Mouse (Mus musculus) brain, embryonic 18.5 days (tissue): ENCODE data around the gene Kctd4.

Experiments used
- DNase-seq: peaks from one replicate; pipeline ENCODE4 v3.0.0-alpha.2; 2012; ENCODE audit warnings: low read depth, low spot score

Kctd4 gene

DNA sequence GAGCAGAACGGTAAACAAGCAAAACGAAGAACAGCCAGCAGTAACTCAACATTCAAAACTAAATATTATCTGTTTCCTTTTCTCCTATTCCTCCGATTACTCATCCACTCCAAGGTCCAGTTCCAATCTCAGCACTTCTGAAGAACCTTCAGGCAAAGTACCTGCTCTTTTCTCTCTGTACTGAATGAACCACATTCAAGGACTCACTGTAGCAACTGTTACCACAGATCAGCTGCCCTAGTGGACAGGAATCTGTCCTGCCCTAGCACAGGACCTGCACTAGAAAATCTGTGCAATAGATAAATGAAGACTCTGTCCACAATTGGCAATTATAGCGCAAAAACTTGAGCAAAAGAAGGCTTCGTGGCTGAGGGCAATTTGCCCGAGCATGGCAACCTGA lies 36.1 kb downstream of the Kctd4 start:
- DNase-seq = no peak

DNA sequence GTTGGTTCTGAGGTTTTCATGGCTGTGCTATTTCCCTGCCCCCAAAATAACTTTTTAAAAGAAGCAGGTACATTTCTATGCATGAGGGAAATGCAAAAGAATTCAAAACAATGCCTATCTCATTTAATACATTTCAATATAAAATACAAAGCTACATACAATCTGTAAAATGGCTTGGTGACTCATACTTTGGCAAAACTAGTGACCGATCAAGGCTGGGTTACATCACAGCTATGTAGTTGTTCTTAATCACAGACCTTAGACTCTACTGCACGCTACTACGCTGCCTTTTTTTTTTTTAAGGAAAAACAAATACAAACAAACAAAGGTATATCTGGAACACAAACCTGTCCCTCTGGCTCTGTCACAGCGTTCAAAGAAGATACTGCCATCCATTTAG lies 37.6 kb downstream of the Kctd4 start:
- DNase-seq = no peak

DNA sequence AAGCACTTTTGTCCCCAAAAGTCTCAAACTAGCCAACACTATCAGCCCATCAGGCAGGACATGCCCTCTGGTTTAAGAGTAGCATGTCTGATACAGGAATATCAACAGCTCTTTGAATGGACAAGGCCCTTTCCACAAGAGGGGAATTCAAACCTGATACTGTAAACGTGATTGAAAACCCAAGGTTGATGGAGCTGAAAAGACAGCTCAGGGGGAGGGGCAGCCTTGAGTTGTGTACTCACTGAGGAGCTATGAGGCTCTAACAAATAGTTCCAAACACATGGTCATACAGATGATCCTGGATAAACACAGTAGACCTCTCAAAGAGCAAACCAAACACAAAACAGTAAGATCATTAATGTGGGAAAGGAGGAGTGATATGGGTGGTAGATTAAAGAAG lies 43.3 kb downstream of the Kctd4 start:
- no peak for DNase-seq

- no peak for DNase-seq
Measured at GRCm38 (mm10) chr14:76001781-76002180, 47.0 kb downstream of the Kctd4 start.

DNA sequence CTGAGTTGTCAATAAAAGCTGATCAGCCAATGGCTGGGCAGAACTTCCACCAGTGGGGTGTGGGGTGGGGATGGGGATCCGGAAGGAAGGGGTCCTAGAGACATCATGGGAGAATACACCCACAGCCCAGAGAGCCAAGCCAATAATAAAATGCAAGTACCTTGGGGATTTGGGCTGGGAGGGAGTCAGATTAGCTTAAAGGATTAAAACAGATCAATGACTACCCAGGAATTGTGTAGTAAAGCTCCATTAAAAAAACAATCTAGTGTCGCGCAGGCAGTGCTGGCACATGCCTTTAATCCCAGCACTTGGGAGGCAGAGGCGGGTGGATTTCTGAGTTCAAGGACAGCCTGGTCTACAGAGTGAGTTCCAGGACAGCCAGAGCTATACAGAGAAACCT lies 50.2 kb downstream of the Kctd4 start:
- DNase-seq = no peak

DNA sequence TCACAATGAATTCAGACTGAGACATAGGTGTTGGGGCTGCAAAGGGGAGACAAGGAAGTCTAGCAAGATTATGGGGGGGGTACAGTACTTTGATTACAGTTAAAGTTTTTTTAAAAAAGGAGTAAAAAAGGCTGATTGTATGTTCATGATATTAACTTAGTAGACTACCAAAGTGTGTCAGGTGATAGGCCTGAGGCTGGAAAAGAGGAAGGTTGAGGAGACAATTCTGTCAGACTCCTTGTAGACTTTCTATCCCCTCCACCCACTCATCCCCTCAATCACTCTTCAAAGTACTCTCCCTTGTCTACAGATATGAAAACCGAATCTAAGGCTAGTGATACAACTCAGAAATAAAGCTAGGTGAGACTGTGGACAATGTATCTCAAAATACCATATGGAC lies 53.4 kb downstream of the Kctd4 start:
- no peak for DNase-seq

GRCm38 (mm10) chr14:76009185-76009584 lies 54.4 kb downstream of the Kctd4 start:
- DNase-seq = no peak

DNA sequence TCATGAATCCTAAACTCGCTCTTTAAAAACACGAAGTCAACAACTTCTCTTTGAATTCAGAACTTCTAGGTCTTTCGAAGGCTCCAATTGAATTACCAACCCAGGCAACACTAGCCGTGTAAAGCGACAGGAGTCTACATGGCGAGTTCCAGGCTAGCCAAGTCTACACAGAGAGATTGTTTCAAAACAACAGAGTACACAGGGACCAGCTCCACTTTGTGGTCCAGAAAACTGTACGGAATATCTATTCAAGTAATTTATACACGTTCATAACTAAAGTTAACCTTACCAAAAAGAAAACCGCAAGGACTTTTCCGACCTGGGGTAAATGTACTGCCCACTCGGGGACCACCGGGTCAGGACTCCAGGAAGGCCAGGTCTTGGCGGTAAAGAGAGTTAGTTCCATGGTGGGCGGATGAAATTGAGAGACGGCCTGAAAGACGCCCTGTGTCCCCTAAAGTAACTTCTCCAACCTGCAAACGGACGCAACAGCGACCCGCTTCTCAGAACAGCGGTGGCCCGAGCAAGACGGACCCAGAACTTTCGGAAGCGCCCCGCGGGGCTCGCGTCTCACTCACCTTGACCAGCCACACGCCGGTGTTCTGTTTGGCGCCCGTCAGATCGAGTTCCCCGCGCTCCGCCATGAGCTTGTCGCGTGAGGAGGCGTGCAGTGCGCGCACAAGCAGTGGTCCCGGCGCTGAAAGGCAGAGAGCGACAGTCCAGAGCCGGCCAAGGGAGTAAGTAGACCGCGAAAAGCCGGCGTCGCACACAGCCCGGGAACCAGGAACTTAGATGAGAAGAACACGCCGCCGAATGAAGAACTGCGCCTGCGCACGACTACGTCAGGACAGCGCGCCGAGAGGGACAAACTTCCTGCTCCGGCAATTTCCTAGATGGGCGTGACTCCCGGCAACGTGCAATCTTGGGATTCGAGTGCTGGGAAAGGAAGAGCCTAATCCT lies 55.6 kb downstream of the Kctd4 start, which contains the start of gene Gtf2f2:
TSS of gene Gtf2f2 (minus strand) at position 764 of the 960 bp plus-strand sequence.
- peak; percentile 87 for DNase-seq

- no peak for DNase-seq
Measured at GRCm38 (mm10) chr14:76011062-76011457, 56.3 kb downstream of the Kctd4 start.

DNA sequence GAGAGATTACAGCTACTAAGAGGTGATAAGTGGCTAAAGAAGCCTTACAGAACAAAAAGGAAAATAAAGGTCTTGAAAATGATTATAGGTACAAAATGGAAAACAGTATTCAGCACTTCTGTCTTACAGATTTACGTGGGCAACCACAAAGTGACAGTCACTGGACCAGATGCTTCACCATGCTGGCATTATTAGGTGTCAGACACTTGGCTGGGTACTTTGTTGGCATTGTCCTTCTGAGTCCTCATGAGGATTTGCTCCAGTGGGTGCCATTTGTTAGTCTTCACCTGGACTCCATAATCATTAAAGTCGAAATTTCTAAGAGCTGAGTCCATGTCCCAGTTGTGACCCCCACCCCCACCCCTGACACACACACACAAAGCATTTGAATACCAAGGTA lies 59.5 kb downstream of the Kctd4 start:
- no peak for DNase-seq
